Mouse (Mus musculus) embryonic fibroblast, embryonic 13.5 days (primary cell): ENCODE data around the gene Egfem1.

Experiments
- CTCF ChIP-seq: IDR thresholded peaks from 2 replicates; pipeline ENCODE4 v1.5.1; 2011; ENCODE audit warnings: mild to moderate bottlenecking, control low read depth, low read length, moderate library complexity, borderline replicate concordance; ENCODE audit not compliant: insufficient read depth
- POLR2A ChIP-seq: IDR thresholded peaks from 2 replicates; pipeline ENCODE4 v1.6.1; 2011; ENCODE audit warnings: low read depth, mild to moderate bottlenecking, control low read depth, low read length, moderate library complexity

DNA sequence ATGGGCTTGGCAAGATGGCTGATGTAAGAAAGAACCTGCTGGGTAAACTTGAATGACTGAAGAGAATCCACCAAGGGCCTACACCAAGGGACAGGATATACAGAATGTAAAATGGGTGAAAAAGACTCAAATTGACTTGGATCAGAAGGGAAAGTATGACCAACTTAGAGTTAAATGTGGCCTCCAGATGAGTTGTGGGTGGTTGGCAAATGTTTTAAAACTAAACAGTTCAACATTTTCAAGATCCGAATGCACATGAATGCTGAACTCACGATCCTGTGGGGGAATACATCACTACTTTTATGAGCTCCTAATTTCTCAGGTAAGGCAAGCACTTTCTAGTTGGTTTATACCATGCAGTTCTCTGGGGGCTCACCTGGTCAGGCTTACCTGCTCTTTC is 625.0 kb downstream of the Egfem1 start:
- no peak for TF ChIP-seq POLR2A
- TF ChIP-seq CTCF: no peak
